Mouse (Mus musculus) kidney, postnatal 0 days (tissue): ENCODE measurements around the gene B4galt5. TPM values are rescaled to one million over a fixed set of nuclear protein-coding genes. Genes with fewer than 3 reads are reported as not detected.

Source experiments
- ATAC-seq: fragments of 200-750 bp; cut with Nextera tagmentation; replicated peaks from 2 replicates; pipeline ENCODE4 v1.8.0; 2017; ENCODE audit warnings: low read depth, moderate number of reproducible peaks, moderate TSS enrichment, moderate library complexity; ENCODE audit not compliant: low FRiP score
- DNase-seq: peaks from one replicate; pipeline ENCODE4 v3.0.0-alpha.2; 2016; ENCODE audit warnings: low spot score
- H3K27ac ChIP-seq: fragments of 300-500 bp; sonication (generic); 2 replicates; pipeline ENCODE4 v1.5.1; 2014; ENCODE audit warnings: mild to moderate bottlenecking
- H3K27me3 ChIP-seq: fragments of 300-500 bp; sonication (generic); 2 replicates; pipeline ENCODE4 v1.6.1; 2014; ENCODE audit warnings: low read length, mixed read lengths; ENCODE audit not compliant: insufficient read depth
- H3K36me3 ChIP-seq: fragments of 300-500 bp; sonication (generic); 2 replicates; pipeline ENCODE4 v1.6.1; 2014; ENCODE audit warnings: low read length, mixed read lengths; ENCODE audit not compliant: insufficient read depth
- H3K4me1 ChIP-seq: fragments of 300-500 bp; sonication (generic); replicated peaks from 2 replicates; pipeline ENCODE4 v1.6.1; 2014; ENCODE audit warnings: antibody characterized with exemption, low read length, mixed read lengths; ENCODE audit not compliant: insufficient read depth
- H3K4me2 ChIP-seq: fragments of 300-500 bp; sonication (generic); 2 replicates; pipeline ENCODE4 v1.6.1; 2014; ENCODE audit warnings: mild to moderate bottlenecking, low read length, moderate library complexity, mixed read lengths
- H3K4me3 ChIP-seq: fragments of 300-500 bp; sonication (generic); replicated peaks from 2 replicates; pipeline ENCODE4 v1.5.1; 2014; ENCODE audit warnings: low read depth, low read length
- H3K9ac ChIP-seq: fragments of 300-500 bp; sonication (generic); 2 replicates; pipeline ENCODE4 v1.6.1; 2014; ENCODE audit warnings: low read depth, low read length
- H3K9me3 ChIP-seq: fragments of 300-500 bp; sonication (generic); replicated peaks from 2 replicates; pipeline ENCODE4 v1.6.1; 2016; ENCODE audit warnings: low read length, inconsistent platforms, mixed read lengths
- CTCF ChIP-seq: IDR thresholded peaks from 2 replicates; pipeline ENCODE4 v1.5.1; 2016; ENCODE audit warnings: antibody characterized with exemption, low read depth, mild to moderate bottlenecking, moderate library complexity
- WGBS: fragments of 180-500 bp; shearing (Covaris S2); extraction: QIAGEN DNeasy Blood & Tissue Kit; methylation state at CpG from one replicate; pipeline ENCODE4 v1.1.7; 2014; 5-methylcytosine and 5-hydroxymethylcytosine counted together
- polyA plus RNA-seq: library from polyadenylated mRNA; unstranded; fragments of >200 nt; fragmentation: Nextera tagmentation; extraction: Ambion mirVana; gene quantifications from 2 replicates; pipeline ENCODE4 v1.2.1, GENCODE M21; 2015

Gene B4galt5
- polyA plus RNA-seq, 1 experiment from 2014 or later = 22.6 TPM

DNA sequence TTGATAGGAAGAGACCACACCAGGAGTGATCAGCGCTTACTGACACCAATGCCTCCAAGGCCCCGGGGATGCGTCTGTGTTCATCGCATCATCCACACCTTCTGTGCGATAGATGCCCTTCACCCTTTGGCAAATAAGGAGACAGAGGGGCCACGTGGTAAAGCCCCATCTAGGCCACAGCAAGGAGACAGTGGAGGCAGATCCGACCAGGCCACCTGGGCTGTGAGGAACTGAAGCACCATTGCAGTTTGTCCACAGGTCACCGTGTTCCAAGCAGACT, 80.6 kb downstream of the B4galt5 start:
- H3K9ac ChIP-seq = no peak overlapping the region
- no peaks in the 10 kb centered on the region for H3K36me3 ChIP-seq
- DNase-seq = no peak
- H3K9me3 ChIP-seq = no peaks in the 10 kb centered on the region
- no peaks in the 10 kb centered on the region for H3K27me3 ChIP-seq
- no peak overlapping the region for H3K27ac ChIP-seq
- no peak for ATAC-seq
- 92% methylated on average over 8 of the region's 8 CpGs for WGBS
- H3K4me2 ChIP-seq = no peak overlapping the region
- H3K4me1 ChIP-seq = 0 out of 2 replicates have a peak, but pooled peaks cover 5% of the 10 kb centered on the region
- H3K4me3 ChIP-seq = no peak overlapping the region
- TF ChIP-seq CTCF = no peak

DNA sequence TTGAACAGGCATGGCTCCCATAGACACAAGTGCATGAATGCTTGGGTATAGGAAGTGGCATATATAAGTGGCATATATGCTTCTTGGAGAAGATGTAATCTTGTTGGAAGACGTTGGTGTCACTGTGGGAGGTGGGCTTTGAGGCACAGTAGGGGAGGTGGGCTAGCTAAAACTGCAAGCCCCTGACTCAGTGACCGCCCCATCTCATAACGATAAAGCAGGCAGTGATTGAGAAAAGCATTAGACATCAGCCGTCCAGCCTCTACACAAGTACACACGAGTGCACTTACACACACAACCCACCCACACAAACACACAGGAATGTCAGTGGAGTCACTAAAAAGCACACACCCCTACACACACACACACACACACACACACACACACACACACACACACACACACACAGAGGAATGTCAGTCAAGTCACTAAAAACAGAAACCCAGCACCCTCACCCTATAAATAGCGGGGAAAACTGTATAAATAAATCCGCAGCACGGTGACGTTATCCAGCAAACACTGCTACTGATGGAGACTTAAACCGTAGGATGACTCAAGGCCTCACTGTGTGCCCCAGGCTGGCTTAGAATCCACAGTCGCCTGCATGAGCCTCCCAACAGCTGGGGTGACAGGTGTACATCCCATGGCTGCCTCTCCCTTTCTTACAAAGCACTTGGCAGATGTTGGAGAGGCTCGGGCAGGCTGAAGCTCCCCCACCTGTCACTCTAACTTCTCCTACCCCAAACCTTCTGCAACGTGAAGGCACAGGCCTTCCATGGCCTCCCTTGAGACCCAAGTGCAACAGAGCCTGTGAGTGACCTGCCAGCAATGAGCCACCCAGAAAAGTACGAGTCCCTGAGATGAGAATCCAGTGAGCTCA, 81.2 kb downstream of the B4galt5 start:
- Histone ChIP-seq H3K4me3 (no peak overlapping the region), H3K36me3 (no peaks in the 10 kb centered on the region), H3K9ac (no peak overlapping the region), H3K27ac (no peak overlapping the region), H3K9me3 (no peaks in the 10 kb centered on the region), H3K27me3 (no peaks in the 10 kb centered on the region), H3K4me2 (no peak overlapping the region), H3K4me1 (0 out of 2 replicates have a peak, but pooled peaks cover 5% of the 10 kb centered on the region)
- DNase-seq (no peak), ATAC-seq (no peak)
- no peak for TF ChIP-seq CTCF
- WGBS = 67% methylated on average over 14 of the region's 14 CpGs

DNA sequence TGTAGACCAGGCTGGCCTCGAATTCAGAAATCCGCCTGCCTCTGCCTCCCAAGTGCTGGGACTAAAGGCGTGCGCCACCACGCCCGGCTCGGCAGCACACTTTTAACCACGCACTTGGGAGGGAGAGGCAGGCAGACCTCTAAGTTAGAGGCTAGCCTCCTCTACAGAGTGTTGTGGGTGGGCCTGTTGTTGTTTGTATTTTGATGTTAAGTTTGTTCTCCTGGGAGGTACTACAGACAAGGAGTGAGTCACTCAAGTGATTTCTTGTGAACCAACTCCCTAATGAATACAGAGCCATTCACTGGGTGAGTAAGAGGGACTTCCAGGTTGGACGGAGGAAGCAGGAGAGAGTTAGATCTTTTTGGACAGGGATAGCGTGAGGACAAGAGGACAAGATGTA, 82.8 kb downstream of the B4galt5 start:
- Histone ChIP-seq H3K36me3 (no peaks in the 10 kb centered on the region), H3K9me3 (no peaks in the 10 kb centered on the region), H3K4me1 (0 out of 2 replicates have a peak, but pooled peaks cover 1% of the 10 kb centered on the region), H3K27ac (no peak overlapping the region), H3K27me3 (no peaks in the 10 kb centered on the region), H3K9ac (no peak overlapping the region), H3K4me3 (no peak overlapping the region), H3K4me2 (no peak overlapping the region)
- TF ChIP-seq CTCF = no peak
- DNase-seq (no peak), ATAC-seq (no peak)
- 89% methylated on average over 10 of the region's 10 CpGs for WGBS

DNA sequence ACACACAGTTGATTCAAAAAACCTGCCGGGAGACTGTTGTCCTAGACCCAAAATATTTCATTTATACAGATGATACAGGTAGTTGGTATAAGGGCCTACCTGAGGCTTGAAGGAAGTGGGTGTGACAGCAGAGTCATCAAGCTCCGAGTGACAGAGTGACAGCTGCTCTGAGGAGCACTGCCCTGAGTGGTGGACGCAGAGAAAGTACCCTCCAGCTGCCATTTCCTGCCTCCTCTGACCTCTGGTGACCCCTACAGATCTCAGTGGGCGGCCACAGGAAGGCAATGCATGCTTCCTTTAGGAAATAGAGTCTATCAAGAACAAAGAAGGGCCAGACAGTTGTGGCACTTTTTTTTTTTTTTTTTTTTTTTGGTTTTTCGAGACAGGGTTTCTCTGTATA, 83.2 kb downstream of the B4galt5 start:
- no peak for TF ChIP-seq CTCF
- no peaks in the 10 kb centered on the region for H3K4me1 ChIP-seq
- no peak for DNase-seq
- no peak overlapping the region for H3K4me3 ChIP-seq
- H3K27ac ChIP-seq = no peak overlapping the region
- H3K36me3 ChIP-seq = no peaks in the 10 kb centered on the region
- no peaks in the 10 kb centered on the region for H3K27me3 ChIP-seq
- no peaks in the 10 kb centered on the region for H3K9me3 ChIP-seq
- no peak overlapping the region for H3K9ac ChIP-seq
- no peak for ATAC-seq
- H3K4me2 ChIP-seq = no peak overlapping the region
- 48% methylated on average over 4 of the region's 5 CpGs for WGBS

DNA sequence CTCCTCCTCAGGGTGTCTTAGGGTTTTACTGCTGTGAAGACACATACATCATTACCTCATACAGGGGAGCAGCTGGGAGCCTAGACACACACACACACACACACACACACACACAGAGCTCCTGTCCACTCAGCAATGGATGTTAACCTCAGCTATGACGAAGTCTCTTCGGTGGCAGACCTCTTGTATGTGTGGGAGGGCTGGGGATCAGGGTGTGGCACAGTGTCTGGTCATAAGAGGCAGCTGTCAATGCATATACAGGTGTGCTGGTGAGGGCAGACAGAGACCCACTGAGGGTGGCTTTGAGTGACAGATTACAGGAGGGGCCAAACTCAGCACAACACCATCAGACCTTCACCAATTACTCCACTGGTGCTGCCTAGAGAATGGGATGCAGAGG, 84.0 kb downstream of the B4galt5 start:
- no peaks in the 10 kb centered on the region for H3K27me3 ChIP-seq
- H3K27ac ChIP-seq = no peak overlapping the region
- no peaks in the 10 kb centered on the region for H3K36me3 ChIP-seq
- H3K4me1 ChIP-seq = no peaks in the 10 kb centered on the region
- H3K9me3 ChIP-seq = no peaks in the 10 kb centered on the region
- TF ChIP-seq CTCF = no peak
- H3K4me2 ChIP-seq = no peak overlapping the region
- WGBS = 73% methylated on average over 2 of the region's 2 CpGs
- ATAC-seq (0 out of 2 replicates have a peak, but pooled peaks have one; percentile 21), DNase-seq (no peak)
- H3K9ac ChIP-seq = no peak overlapping the region
- H3K4me3 ChIP-seq = no peak overlapping the region

DNA sequence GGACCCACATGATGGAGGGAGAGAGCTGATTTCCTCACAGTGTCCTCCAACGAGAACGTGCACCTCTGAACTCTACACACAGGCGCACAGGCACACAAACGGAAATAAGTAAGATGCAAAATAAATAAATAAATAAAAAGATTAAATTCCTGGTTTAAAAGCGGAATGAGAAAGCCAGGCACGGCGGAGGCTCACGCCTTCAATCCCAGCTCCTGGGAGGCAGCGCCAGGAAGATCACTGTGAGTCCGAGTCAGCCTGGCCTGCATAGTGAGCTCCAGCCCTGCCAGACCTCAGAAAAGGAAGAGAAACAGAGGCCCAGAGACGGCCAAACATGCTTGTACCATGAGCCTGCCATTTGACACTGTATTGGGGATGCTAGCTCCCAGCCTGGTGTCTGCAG, 85.1 kb downstream of the B4galt5 start:
- DNase-seq (no peak), ATAC-seq (no peak)
- TF ChIP-seq CTCF = no peak
- Histone ChIP-seq H3K9ac (no peak overlapping the region), H3K4me3 (no peak overlapping the region), H3K27me3 (no peaks in the 10 kb centered on the region), H3K9me3 (no peaks in the 10 kb centered on the region), H3K27ac (no peak overlapping the region), H3K4me1 (no peaks in the 10 kb centered on the region), H3K4me2 (no peak overlapping the region), H3K36me3 (no peaks in the 10 kb centered on the region)
- 76% methylated on average over 11 of the region's 11 CpGs for WGBS
